Mouse (Mus musculus): ENCODE measurements around the gene Klri1.
"Not testable (repeated sequence)": the region's sequence is repeated elsewhere in the genome, so short reads cannot be mapped to it uniquely, and the experiment has no call there.

Klri1 gene

GRCm38 (mm10) chr6:129717032-129717431 lies at the start of gene Klri1:
TSS of gene Klri1 (minus strand) at chr6:129717132.
- in situ Hi-C loops (cut with MboI): no loop called here

- in situ Hi-C loops (cut with MboI): no loop called here
These were observed 30.7 kb upstream of the Klri1 start for GRCm38 (mm10) chr6:129747654-129748032.

- in situ Hi-C loops (cut with MboI): no loop called here
These were observed 30.2 kb upstream of the Klri1 start for GRCm38 (mm10) chr6:129747016-129747653.

- in situ Hi-C loops (cut with MboI): no loop called here
These were observed 29.2 kb upstream of the Klri1 start for GRCm38 (mm10) chr6:129746151-129746550.

GRCm38 (mm10) chr6:129740069-129740721 lies 23.3 kb upstream of the Klri1 start, which contains the start of gene Klri2:
TSS of gene Klri2 (minus strand) at chr6:129740484.
- in situ Hi-C loops (cut with MboI): no loop called here

GRCm38 (mm10) chr6:129736414-129736813 lies 19.5 kb upstream of the Klri1 start:
- in situ Hi-C loops (cut with MboI): no loop called here

- in situ Hi-C loops (cut with MboI): no loop called here
These were observed 10.3 kb upstream of the Klri1 start for GRCm38 (mm10) chr6:129727237-129727636.

GRCm38 (mm10) chr6:129721390-129721789 lies 4.5 kb upstream of the Klri1 start:
- in situ Hi-C loops (cut with MboI): no loop called here

- in situ Hi-C loops (cut with MboI): no loop called here
These were observed 3.6 kb upstream of the Klri1 start for GRCm38 (mm10) chr6:129720487-129720886.

GRCm38 (mm10) chr6:129713566-129713965 lies 3.4 kb downstream of the Klri1 start:
- in situ Hi-C loops (cut with MboI): no loop called here

GRCm38 (mm10) chr6:129691436-129691835 lies 25.5 kb downstream of the Klri1 start:
- in situ Hi-C loops (cut with MboI): not testable (repeated sequence)

- in situ Hi-C loops (cut with MboI): no loop called here
These were observed 36.6 kb downstream of the Klri1 start for GRCm38 (mm10) chr6:129680379-129680778.

- in situ Hi-C loops (cut with MboI): no loop called here
These were observed 38.1 kb downstream of the Klri1 start, which contains the start of gene Klrc1 for GRCm38 (mm10) chr6:129678873-129679272. TSS of gene Klrc1 (minus strand) at chr6:129678973.

GRCm38 (mm10) chr6:129661301-129661700 lies 55.6 kb downstream of the Klri1 start:
- in situ Hi-C loops (cut with MboI): not testable (repeated sequence)

- in situ Hi-C loops (cut with MboI): not testable (repeated sequence)
These were observed 56.3 kb downstream of the Klri1 start, which contains the start of gene Klrc2 for GRCm38 (mm10) chr6:129660589-129660988. TSS of gene Klrc2 (minus strand) at chr6:129660689.

Data from mature B cell (primary cell).